8 mouse cellular contexts compared by ENCODE assay signal in the genomic region with DNA sequence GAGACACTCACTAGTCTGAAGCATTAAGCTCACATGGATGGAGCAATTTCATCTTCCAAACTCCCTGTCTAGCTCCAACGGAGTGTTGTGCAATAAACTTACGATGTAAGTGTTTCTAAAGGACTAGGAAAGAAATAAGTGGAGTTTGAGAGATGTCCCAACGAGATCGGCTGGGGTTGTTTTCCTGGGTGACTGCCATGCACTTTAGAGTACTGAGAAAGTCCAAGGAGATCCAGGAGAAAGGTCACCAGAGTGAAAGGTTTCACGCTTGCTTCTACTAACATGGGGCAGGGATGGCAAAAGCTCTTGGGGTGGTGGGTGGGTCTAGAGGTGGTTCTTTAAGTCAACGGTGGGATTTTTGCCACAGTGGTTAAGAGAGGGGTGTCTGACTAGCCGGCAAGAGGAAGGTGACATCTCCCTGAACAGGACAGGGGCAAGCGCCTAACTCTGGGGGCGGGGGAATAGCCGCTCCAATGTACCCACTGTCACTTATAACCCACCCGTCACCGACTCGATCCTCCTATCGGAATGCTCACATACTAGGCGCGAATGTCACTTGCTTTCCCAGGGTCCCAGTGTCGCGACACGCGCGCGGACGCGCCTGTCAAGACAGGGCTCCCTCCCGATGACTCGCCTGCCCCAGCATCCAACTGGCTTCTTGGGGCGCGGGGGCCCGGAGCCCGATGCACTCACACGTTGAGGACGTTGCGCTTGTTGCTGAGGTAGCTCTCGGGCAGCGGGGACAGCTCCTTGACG. TPM values are rescaled to one million over a fixed set of nuclear protein-coding genes. Genes with fewer than 3 reads are reported as not detected.
DNase-seq lines count a peak whose midpoint lies in the region; ATAC-seq lines count a peak whose summit lies in the region.

No protein-coding gene starts in this region.

- H3K36me3 ChIP-seq in neural tube, embryonic 11.5 days (ENCODE audit: control insufficient read depth, insufficient read depth, low read length) = no peaks in the 10 kb centered on the region
- peaks cover 18% of the 10 kb centered on the region for H3K36me3 ChIP-seq in embryonic facial prominence, embryonic 12.5 days
- H3K36me3 ChIP-seq in hindbrain, embryonic 11.5 days (ENCODE audit: control insufficient read depth, insufficient read depth, low read length) = no peaks in the 10 kb centered on the region
- H3K36me3 ChIP-seq in liver, embryonic 12.5 days = peaks cover 26% of the 10 kb centered on the region
- H3K36me3 ChIP-seq in neural tube, embryonic 13.5 days = peaks cover 28% of the 10 kb centered on the region

- H3K4me3 ChIP-seq in neural tube, embryonic 11.5 days (ENCODE audit: low read depth, low read length) = peak overlapping the region; percentile 73
- peak overlapping the region; percentile 79 for H3K4me3 ChIP-seq in embryonic facial prominence, embryonic 12.5 days
- peak overlapping the region; percentile 86 for H3K4me3 ChIP-seq in hindbrain, embryonic 11.5 days (ENCODE audit: low read depth, low read length)
- peak overlapping the region; percentile 78 for H3K4me3 ChIP-seq in liver, embryonic 12.5 days
- H3K4me3 ChIP-seq in neural tube, embryonic 13.5 days = peak overlapping the region; percentile 89

- no peaks in the 10 kb centered on the region for H3K9me3 ChIP-seq in neural tube, embryonic 11.5 days (ENCODE audit: control insufficient read depth, low read length)
- no peaks in the 10 kb centered on the region for H3K9me3 ChIP-seq in embryonic facial prominence, embryonic 12.5 days
- H3K9me3 ChIP-seq in hindbrain, embryonic 11.5 days (ENCODE audit: control insufficient read depth, low read length) = no peaks in the 10 kb centered on the region
- H3K9me3 ChIP-seq in liver, embryonic 12.5 days (replicated peaks) = no peaks in the 10 kb centered on the region
- no peaks in the 10 kb centered on the region for H3K9me3 ChIP-seq in neural tube, embryonic 13.5 days

- peak overlapping the region; percentile 69 for H3K4me2 ChIP-seq in neural tube, embryonic 11.5 days (ENCODE audit: low read depth)
- H3K4me2 ChIP-seq in embryonic facial prominence, embryonic 12.5 days (replicated peaks) = peak overlapping the region; percentile 64
- peak overlapping the region; percentile 89 for H3K4me2 ChIP-seq in hindbrain, embryonic 11.5 days (replicated peaks; ENCODE audit: low read depth, low read length)
- H3K4me2 ChIP-seq in liver, embryonic 12.5 days = peak overlapping the region; percentile 92
- peak overlapping the region; percentile 86 for H3K4me2 ChIP-seq in neural tube, embryonic 13.5 days

- 6% methylated on average over 36 of the region's 36 CpGs for WGBS in neural tube, embryonic 11.5 days
- 5% methylated on average over 36 of the region's 36 CpGs for WGBS in embryonic facial prominence, embryonic 12.5 days
- WGBS in hindbrain, embryonic 11.5 days = 5% methylated on average over 36 of the region's 36 CpGs
- WGBS in liver, embryonic 12.5 days (ENCODE audit: insufficient replicate concordance) = 5% methylated on average over 36 of the region's 36 CpGs
- WGBS in neural tube, embryonic 13.5 days = 5% methylated on average over 36 of the region's 36 CpGs

- H3K27me3 ChIP-seq in neural tube, embryonic 11.5 days (ENCODE audit: control insufficient read depth, insufficient read depth, low read length) = no peaks in the 10 kb centered on the region
- no peaks in the 10 kb centered on the region for H3K27me3 ChIP-seq in embryonic facial prominence, embryonic 12.5 days
- H3K27me3 ChIP-seq in hindbrain, embryonic 11.5 days (ENCODE audit: control insufficient read depth, insufficient read depth, low read length) = no peaks in the 10 kb centered on the region
- 0 out of 2 replicates have a peak, but pooled peaks cover 1% of the 10 kb centered on the region for H3K27me3 ChIP-seq in liver, embryonic 12.5 days (replicated peaks)
- no peaks in the 10 kb centered on the region for H3K27me3 ChIP-seq in neural tube, embryonic 13.5 days

- DNase-seq in neural tube, embryonic 11.5 days (ENCODE audit: low spot score) = no peak
- no peak for DNase-seq in neural tube, embryonic 10.5 days (ENCODE audit: extremely low spot score, low spot score)
- no peak for DNase-seq in hindbrain, embryonic 11.5 days (ENCODE audit: low spot score)
- no peak for DNase-seq in layer of hippocampus, postnatal 36 days
- DNase-seq in cerebellum, postnatal 36 days = no peak

- ATAC-seq in neural tube, embryonic 11.5 days (ENCODE audit: insufficient read depth, low FRiP score, low TSS enrichment) = peak; percentile 75
- peak; percentile 47 for ATAC-seq in embryonic facial prominence, embryonic 12.5 days (ENCODE audit: insufficient number of reproducible peaks, insufficient read depth, low FRiP score, low TSS enrichment)
- ATAC-seq in hindbrain, embryonic 11.5 days (ENCODE audit: low FRiP score) = peak; percentile 78
- ATAC-seq in liver, embryonic 12.5 days = peak; percentile 85
- peak; percentile 82 for ATAC-seq in neural tube, embryonic 13.5 days (ENCODE audit: low read depth)

- peaks cover 6% of the 10 kb centered on the region; the same call in 1 of the 2 replicates for H3K4me1 ChIP-seq in neural tube, embryonic 11.5 days (ENCODE audit: control insufficient read depth, insufficient read depth, low read length)
- peaks cover 8% of the 10 kb centered on the region; the same call in 1 of the 2 replicates for H3K4me1 ChIP-seq in embryonic facial prominence, embryonic 12.5 days
- peaks cover 5% of the 10 kb centered on the region; the same call in 1 of the 2 replicates for H3K4me1 ChIP-seq in hindbrain, embryonic 11.5 days (replicated peaks; ENCODE audit: control insufficient read depth, insufficient read depth, low read length)
- H3K4me1 ChIP-seq in liver, embryonic 12.5 days = peaks cover 16% of the 10 kb centered on the region
- peaks cover 11% of the 10 kb centered on the region for H3K4me1 ChIP-seq in neural tube, embryonic 13.5 days (replicated peaks)

- peak overlapping the region; percentile 83 for H3K9ac ChIP-seq in neural tube, embryonic 11.5 days (ENCODE audit: low read length)
- peak overlapping the region; percentile 76 for H3K9ac ChIP-seq in embryonic facial prominence, embryonic 12.5 days
- peak overlapping the region; percentile 85 for H3K9ac ChIP-seq in hindbrain, embryonic 11.5 days (ENCODE audit: low read depth, low read length)
- peak overlapping the region; percentile 80 for H3K9ac ChIP-seq in liver, embryonic 12.5 days
- peak overlapping the region; percentile 86 for H3K9ac ChIP-seq in neural tube, embryonic 13.5 days

- H3K27ac ChIP-seq in neural tube, embryonic 11.5 days (ENCODE audit: low read depth, low read length) = no peak overlapping the region
- no peak overlapping the region for H3K27ac ChIP-seq in embryonic facial prominence, embryonic 12.5 days
- no peak overlapping the region for H3K27ac ChIP-seq in hindbrain, embryonic 11.5 days (ENCODE audit: low read depth, low read length)
- H3K27ac ChIP-seq in liver, embryonic 12.5 days = peak overlapping the region; percentile 67
- peak overlapping the region; percentile 76 for H3K27ac ChIP-seq in neural tube, embryonic 13.5 days (replicated peaks)

RNA-seq across cellular contexts. Expression of a gene that starts 0.5 kb away (rescaled TPM):
- polyA plus RNA-seq in neural tube, embryonic 11.5 days (2014; fragmentation: Nextera tagmentation; extraction: Ambion mirVana) = 12.7 and 13.9 TPM in 2 replicates
- 10.7 and 11.0 TPM in 2 replicates for polyA plus RNA-seq in embryonic facial prominence, embryonic 12.5 days (2016; fragmentation: Nextera tagmentation; extraction: Ambion mirVana)
- polyA plus RNA-seq in hindbrain, embryonic 11.5 days (2014; fragmentation: Nextera tagmentation; extraction: Ambion mirVana) = 8.0 and 9.0 TPM in 2 replicates
- 6.7 and 7.0 TPM in 2 replicates for polyA plus RNA-seq in liver, embryonic 12.5 days (2016; fragmentation: Nextera tagmentation; extraction: Ambion mirVana)
- polyA plus RNA-seq in neural tube, embryonic 13.5 days (2015; fragmentation: Nextera tagmentation; extraction: Ambion mirVana) = 15.0 and 16.5 TPM in 2 replicates
- 10 to 100 TPM; 19.2 to 20.9 TPM for total RNA-seq in layer of hippocampus, postnatal 36 days (2021)

RNA-seq across cellular contexts. Expression of a gene that starts 20.2 kb away (rescaled TPM):
- 0.28 and 0.37 TPM in 2 replicates for polyA plus RNA-seq in neural tube, embryonic 11.5 days (2014; fragmentation: Nextera tagmentation; extraction: Ambion mirVana)
- polyA plus RNA-seq in embryonic facial prominence, embryonic 12.5 days (2016; fragmentation: Nextera tagmentation; extraction: Ambion mirVana) = not detected in 2 replicates
- polyA plus RNA-seq in hindbrain, embryonic 11.5 days (2014; fragmentation: Nextera tagmentation; extraction: Ambion mirVana) = 0.15 TPM in 1 of 2 replicates, not detected in the other
- not detected in 2 replicates for polyA plus RNA-seq in liver, embryonic 12.5 days (2016; fragmentation: Nextera tagmentation; extraction: Ambion mirVana)
- not detected in 2 replicates for polyA plus RNA-seq in neural tube, embryonic 13.5 days (2015; fragmentation: Nextera tagmentation; extraction: Ambion mirVana)
- not detected for total RNA-seq in layer of hippocampus, postnatal 36 days (2021)

RNA-seq across cellular contexts. Expression of a gene that starts 33.6 kb away (rescaled TPM):
- 50.4 and 53.8 TPM in 2 replicates for polyA plus RNA-seq in neural tube, embryonic 11.5 days (2014; fragmentation: Nextera tagmentation; extraction: Ambion mirVana)
- 7.5 and 10.4 TPM in 2 replicates for polyA plus RNA-seq in embryonic facial prominence, embryonic 12.5 days (2016; fragmentation: Nextera tagmentation; extraction: Ambion mirVana)
- polyA plus RNA-seq in hindbrain, embryonic 11.5 days (2014; fragmentation: Nextera tagmentation; extraction: Ambion mirVana) = 47.4 and 52.9 TPM in 2 replicates
- polyA plus RNA-seq in liver, embryonic 12.5 days (2016; fragmentation: Nextera tagmentation; extraction: Ambion mirVana) = 0.19 and 0.36 TPM in 2 replicates
- 115 and 117 TPM in 2 replicates for polyA plus RNA-seq in neural tube, embryonic 13.5 days (2015; fragmentation: Nextera tagmentation; extraction: Ambion mirVana)
- 10 to 100 TPM; 62.0 to 72.9 TPM for total RNA-seq in layer of hippocampus, postnatal 36 days (2021)

RNA-seq across cellular contexts. Expression of a gene that starts 34.7 kb away (rescaled TPM):
- not detected in 2 replicates for polyA plus RNA-seq in neural tube, embryonic 11.5 days (2014; fragmentation: Nextera tagmentation; extraction: Ambion mirVana)
- not detected in 2 replicates for polyA plus RNA-seq in embryonic facial prominence, embryonic 12.5 days (2016; fragmentation: Nextera tagmentation; extraction: Ambion mirVana)
- polyA plus RNA-seq in hindbrain, embryonic 11.5 days (2014; fragmentation: Nextera tagmentation; extraction: Ambion mirVana) = not detected in 2 replicates
- 15.1 and 15.4 TPM in 2 replicates for polyA plus RNA-seq in liver, embryonic 12.5 days (2016; fragmentation: Nextera tagmentation; extraction: Ambion mirVana)
- polyA plus RNA-seq in neural tube, embryonic 13.5 days (2015; fragmentation: Nextera tagmentation; extraction: Ambion mirVana) = not detected in 2 replicates
- not detected for total RNA-seq in layer of hippocampus, postnatal 36 days (2021)

RNA-seq across cellular contexts. Expression of a gene that starts 47.4 kb away (rescaled TPM):
- 85.4 and 86.7 TPM in 2 replicates for polyA plus RNA-seq in neural tube, embryonic 11.5 days (2014; fragmentation: Nextera tagmentation; extraction: Ambion mirVana)
- 85.4 and 87.3 TPM in 2 replicates for polyA plus RNA-seq in embryonic facial prominence, embryonic 12.5 days (2016; fragmentation: Nextera tagmentation; extraction: Ambion mirVana)
- polyA plus RNA-seq in hindbrain, embryonic 11.5 days (2014; fragmentation: Nextera tagmentation; extraction: Ambion mirVana) = 88.7 and 92.1 TPM in 2 replicates
- polyA plus RNA-seq in liver, embryonic 12.5 days (2016; fragmentation: Nextera tagmentation; extraction: Ambion mirVana) = 41.3 and 43.0 TPM in 2 replicates
- 74.5 and 83.4 TPM in 2 replicates for polyA plus RNA-seq in neural tube, embryonic 13.5 days (2015; fragmentation: Nextera tagmentation; extraction: Ambion mirVana)
- total RNA-seq in layer of hippocampus, postnatal 36 days (2021) = 10 to 100 TPM; 19.0 to 19.5 TPM

Comparison
In these comparisons a context has a peak if more than half of its experiments do, and no peak if none do; other contexts are left out.
1. H3K27ac ChIP-seq: peak in liver, embryonic 12.5 days (single experiment) and neural tube, embryonic 13.5 days (single experiment); none in neural tube, embryonic 11.5 days (single experiment), embryonic facial prominence, embryonic 12.5 days (single experiment) and hindbrain, embryonic 11.5 days (single experiment).
2. Peak in every context shown above with its lines, with median percentiles within 50 percentile points of each other: ATAC-seq, H3K4me2 ChIP-seq, H3K4me3 ChIP-seq and H3K9ac ChIP-seq.